Mouse (Mus musculus) myocyte (in vitro differentiated cells): ENCODE results near the gene Mical2. TPM values are rescaled to one million over a fixed set of nuclear protein-coding genes. Genes with fewer than 3 reads are reported as not detected.

Experiments used
- H3K27me3 ChIP-seq: one replicate; pipeline ENCODE4 v1.6.1; 2011; ENCODE audit not compliant: control insufficient read depth, insufficient read depth, insufficient read length
- H3K36me3 ChIP-seq: one replicate; pipeline ENCODE4 v1.6.1; 2011; ENCODE audit not compliant: control insufficient read depth, insufficient read depth
- H3K4me2 ChIP-seq: one replicate; pipeline ENCODE4 v1.6.1; 2011; ENCODE audit warnings: low read depth, control low read depth
- H3K4me3 ChIP-seq: one replicate; pipeline ENCODE4 v1.5.1; 2011; ENCODE audit warnings: mild to moderate bottlenecking, control low read depth, moderate library complexity
- H3K79me2 ChIP-seq: one replicate; pipeline ENCODE4 v1.6.1; 2011; ENCODE audit not compliant: control insufficient read depth, insufficient read depth
- H3ac ChIP-seq: one replicate; pipeline ENCODE4 v1.6.1; 2011; ENCODE audit not compliant: control insufficient read depth, insufficient read length
- CEBPB ChIP-seq: IDR thresholded peaks from 2 replicates; pipeline ENCODE4 v1.6.1; 2011; ENCODE audit warnings: mild to moderate bottlenecking, moderate library complexity; ENCODE audit not compliant: poor library complexity, insufficient read depth, severe bottlenecking
- E2F4 ChIP-seq: IDR thresholded peaks from one replicate; pipeline ENCODE4 v1.6.1; 2011; ENCODE audit warnings: mild to moderate bottlenecking, control low read depth, moderate library complexity; ENCODE audit not compliant: insufficient read depth
- MAX ChIP-seq: IDR thresholded peaks from one replicate; pipeline ENCODE4 v1.6.1; 2011; ENCODE audit warnings: low read depth, mild to moderate bottlenecking, control low read depth
- MYOD1 ChIP-seq, 3 experiments: IDR thresholded peaks; one replicate each; pipeline ENCODE4 v1.6.1; 2011; ENCODE audit warnings: control low read depth in 2 of 3, low read depth in 2 of 3, mild to moderate bottlenecking in 2 of 3, moderate library complexity in 1 of 3; ENCODE audit not compliant: insufficient read length in 2 of 3, control insufficient read depth in 1 of 3
- MYOG ChIP-seq, 3 experiments: IDR thresholded peaks; one replicate each; pipeline ENCODE4 v1.6.1; 2011; ENCODE audit warnings: control low read depth in 2 of 3, low read depth in 2 of 3, mild to moderate bottlenecking in 2 of 3; ENCODE audit not compliant: insufficient read length in 2 of 3, control insufficient read depth in 1 of 3, insufficient read depth in 1 of 3
- POLR2A ChIP-seq: IDR thresholded peaks from one replicate; pipeline ENCODE4 v1.6.1; 2011; ENCODE audit warnings: low read depth, mild to moderate bottlenecking, control low read depth, moderate library complexity; ENCODE audit not compliant: insufficient read length
- POLR2AphosphoS2 ChIP-seq: IDR thresholded peaks from one replicate; pipeline ENCODE4 v1.6.1; 2011; ENCODE audit warnings: low read depth, control low read depth; ENCODE audit not compliant: insufficient read length
- REST ChIP-seq: IDR thresholded peaks from one replicate; pipeline ENCODE4 v1.6.1; 2011; ENCODE audit warnings: mild to moderate bottlenecking, control low read depth, moderate library complexity; ENCODE audit not compliant: insufficient read depth, insufficient read length
- SRF ChIP-seq: IDR thresholded peaks from one replicate; pipeline ENCODE4 v1.6.1; 2011; ENCODE audit warnings: low read depth; ENCODE audit not compliant: control insufficient read depth, insufficient read length
- TCF12 ChIP-seq: IDR thresholded peaks from one replicate; pipeline ENCODE4 v1.6.1; 2011; ENCODE audit warnings: mild to moderate bottlenecking, control low read depth; ENCODE audit not compliant: poor library complexity, insufficient read depth, severe bottlenecking
- TCF3 ChIP-seq: IDR thresholded peaks from one replicate; pipeline ENCODE4 v1.6.1; 2011; ENCODE audit warnings: low read depth, control low read depth; ENCODE audit not compliant: insufficient read length
- USF1 ChIP-seq: IDR thresholded peaks from one replicate; pipeline ENCODE4 v1.6.1; 2011; ENCODE audit warnings: low read depth, mild to moderate bottlenecking, control low read depth, moderate library complexity
- polyA plus RNA-seq: library from polyadenylated mRNA; unstranded; fragments of >200 nt; fragmentation: generic; extraction: Trizol; gene quantifications from one replicate; pipeline ENCODE4 v1.2.1, GENCODE M21; 2012; ENCODE audit warnings: missing spikeins

Mical2 gene
- polyA plus RNA-seq, 1 experiment = 34.8 TPM

GRCm38 (mm10) chr7:112400175-112400574 is 174.5 kb downstream of the Mical2 start:
- Histone ChIP-seq H3K79me2 (no peaks in the 10 kb centered on the region), H3K27me3 (no peaks in the 10 kb centered on the region), H3K36me3 (no peaks in the 10 kb centered on the region), H3ac (no peak overlapping the region), H3K4me2 (no peak overlapping the region), H3K4me3 (no peak overlapping the region)
- TF ChIP-seq MAX (no peak), TCF3 (no peak), MYOD1 (IDR thresholded peaks at IDR 0.05; ENCODE audit: control insufficient read depth in 1 of 3, insufficient read length in 2 of 3, low read depth in 2 of 3) (no peak), POLR2A (no peak), CEBPB (no peak), TCF12 (no peak), SRF (no peak), REST (no peak), MYOG (IDR thresholded peaks at IDR 0.05; ENCODE audit: control insufficient read depth in 1 of 3, insufficient read depth in 1 of 3, insufficient read length in 2 of 3, low read depth in 2 of 3) (no peak), POLR2AphosphoS2 (no peak), E2F4 (no peak), USF1 (no peak)

GRCm38 (mm10) chr7:112405061-112405460 is 179.4 kb downstream of the Mical2 start:
- no peaks in the 10 kb centered on the region for H3K79me2 ChIP-seq
- TF ChIP-seq MAX = no peak
- TF ChIP-seq MYOG (IDR thresholded peaks at IDR 0.05; ENCODE audit: control insufficient read depth in 1 of 3, insufficient read depth in 1 of 3, insufficient read length in 2 of 3, low read depth in 2 of 3) = no peak
- no peak for TF ChIP-seq TCF3
- TF ChIP-seq CEBPB = no peak
- TF ChIP-seq POLR2A = no peak
- TF ChIP-seq MYOD1 (IDR thresholded peaks at IDR 0.05; ENCODE audit: control insufficient read depth in 1 of 3, insufficient read length in 2 of 3, low read depth in 2 of 3) = no peak
- TF ChIP-seq REST = no peak
- TF ChIP-seq TCF12 = no peak
- TF ChIP-seq E2F4 = no peak
- no peak for TF ChIP-seq USF1
- TF ChIP-seq POLR2AphosphoS2 = no peak
- TF ChIP-seq SRF = no peak
- no peak overlapping the region for H3ac ChIP-seq

GRCm38 (mm10) chr7:112405578-112405977 is 179.9 kb downstream of the Mical2 start:
- H3K27me3 ChIP-seq = no peaks in the 10 kb centered on the region
- no peaks in the 10 kb centered on the region for H3K79me2 ChIP-seq
- no peaks in the 10 kb centered on the region for H3K36me3 ChIP-seq
- no peak overlapping the region for H3K4me3 ChIP-seq
- H3ac ChIP-seq = no peak overlapping the region
- TF ChIP-seq MYOD1 (IDR thresholded peaks at IDR 0.05; ENCODE audit: control insufficient read depth in 1 of 3, insufficient read length in 2 of 3, low read depth in 2 of 3) (no peak), MAX (no peak), CEBPB (no peak), TCF12 (no peak), E2F4 (no peak), USF1 (no peak), REST (no peak), MYOG (IDR thresholded peaks at IDR 0.05; ENCODE audit: control insufficient read depth in 1 of 3, insufficient read depth in 1 of 3, insufficient read length in 2 of 3, low read depth in 2 of 3) (no peak), POLR2AphosphoS2 (no peak), POLR2A (no peak), TCF3 (no peak), SRF (no peak)
- no peak overlapping the region for H3K4me2 ChIP-seq

More at GRCm38 (mm10) chr7:112405061-112405460, 179.4 kb downstream of the Mical2 start:
- Histone ChIP-seq H3K4me3 (no peak overlapping the region), H3K4me2 (no peak overlapping the region), H3K27me3 (no peaks in the 10 kb centered on the region), H3K36me3 (no peaks in the 10 kb centered on the region)

GRCm38 (mm10) chr7:112407597-112407996 is 181.9 kb downstream of the Mical2 start:
- no peak overlapping the region for H3K4me2 ChIP-seq
- H3ac ChIP-seq = no peak overlapping the region
- no peaks in the 10 kb centered on the region for H3K79me2 ChIP-seq
- H3K27me3 ChIP-seq = no peaks in the 10 kb centered on the region
- TF ChIP-seq USF1 (no peak), POLR2AphosphoS2 (no peak), MAX (no peak), REST (no peak), MYOD1 (IDR thresholded peaks at IDR 0.05; ENCODE audit: control insufficient read depth in 1 of 3, insufficient read length in 2 of 3, low read depth in 2 of 3) (no peak)
- no peak overlapping the region for H3K4me3 ChIP-seq
- no peaks in the 10 kb centered on the region for H3K36me3 ChIP-seq

GRCm38 (mm10) chr7:112409991-112410390 is 184.3 kb downstream of the Mical2 start:
- no peaks in the 10 kb centered on the region for H3K36me3 ChIP-seq
- no peak for TF ChIP-seq CEBPB
- TF ChIP-seq TCF3 = no peak
- TF ChIP-seq TCF12 = no peak
- TF ChIP-seq REST = no peak
- TF ChIP-seq E2F4 = no peak
- no peak for TF ChIP-seq USF1
- no peak for TF ChIP-seq POLR2A
- TF ChIP-seq MYOG (IDR thresholded peaks at IDR 0.05; ENCODE audit: control insufficient read depth in 1 of 3, insufficient read depth in 1 of 3, insufficient read length in 2 of 3, low read depth in 2 of 3) = no peak
- no peak for TF ChIP-seq MAX
- TF ChIP-seq POLR2AphosphoS2 = no peak
- TF ChIP-seq SRF = no peak
- H3K4me3 ChIP-seq = no peak overlapping the region
- H3K79me2 ChIP-seq = no peaks in the 10 kb centered on the region
- H3ac ChIP-seq = no peak overlapping the region
- H3K4me2 ChIP-seq = no peak overlapping the region
- no peaks in the 10 kb centered on the region for H3K27me3 ChIP-seq
